Mouse (Mus musculus) 416B (cell line): ENCODE measurements at regions not wholly inside any gene's neighbourhood (a gene's known extent, or its start where the extent isn't known, plus 50 kb on each side); places are given as distances from the start of the nearest gene placed in this dataset.

Source experiments
- DNase-seq: peaks from one replicate; pipeline ENCODE4 v3.0.0; 2011; ENCODE audit warnings: low read depth

DNA sequence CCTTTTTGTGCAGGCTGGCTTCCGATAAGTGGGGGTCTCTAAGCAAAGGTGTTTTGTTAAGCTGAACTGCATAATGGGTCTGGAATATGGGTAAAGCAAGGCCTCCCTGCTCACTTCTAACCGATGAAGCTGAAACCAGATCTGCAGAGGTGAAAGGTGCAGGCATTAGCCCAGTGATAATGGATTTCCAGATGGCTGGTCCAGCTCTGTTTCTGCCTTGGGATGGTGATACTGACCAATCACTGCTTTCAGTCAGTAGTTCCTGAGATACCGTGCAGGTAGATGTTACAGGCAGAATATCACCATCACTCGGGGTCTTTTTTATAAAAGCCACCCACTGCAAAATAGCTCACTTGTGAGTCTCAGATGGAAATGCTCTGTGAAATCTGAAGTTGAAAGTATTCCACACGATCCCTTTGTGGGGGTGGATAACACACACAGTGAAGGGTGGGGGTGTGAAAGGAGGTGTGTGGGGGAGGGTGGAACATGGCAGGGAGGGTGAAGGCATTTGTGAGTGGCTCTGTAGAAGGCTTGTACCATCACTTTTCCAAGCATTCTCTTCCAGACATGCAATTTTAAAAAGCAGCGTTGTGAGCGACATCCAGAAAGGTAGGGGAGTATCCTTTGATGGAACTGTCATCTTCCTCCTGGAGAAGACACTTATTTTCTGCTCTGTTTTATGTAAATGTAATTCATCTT lies 154.0 kb downstream of the Enc1 start:
- no peak for DNase-seq

DNA sequence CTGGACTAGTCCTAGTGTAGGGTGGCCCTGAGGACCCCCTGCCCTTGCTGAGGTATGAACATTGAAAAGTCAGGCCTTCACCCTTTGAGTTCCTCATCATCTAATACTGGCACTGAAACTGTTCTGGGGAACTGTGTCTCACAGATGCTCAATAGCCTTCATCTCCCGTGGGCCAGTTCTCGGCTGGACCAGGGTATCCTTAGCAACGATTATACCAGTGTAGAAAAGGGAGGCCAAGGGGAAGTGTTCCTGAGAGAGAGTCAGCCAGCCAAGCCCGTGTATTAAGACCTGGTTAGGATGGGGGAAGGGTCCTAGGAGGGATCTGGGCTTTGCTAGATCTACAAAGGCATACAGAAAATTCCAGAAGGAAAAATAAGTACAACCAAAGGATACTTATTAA lies 153.2 kb downstream of the Enc1 start:
- no peak for DNase-seq

DNA sequence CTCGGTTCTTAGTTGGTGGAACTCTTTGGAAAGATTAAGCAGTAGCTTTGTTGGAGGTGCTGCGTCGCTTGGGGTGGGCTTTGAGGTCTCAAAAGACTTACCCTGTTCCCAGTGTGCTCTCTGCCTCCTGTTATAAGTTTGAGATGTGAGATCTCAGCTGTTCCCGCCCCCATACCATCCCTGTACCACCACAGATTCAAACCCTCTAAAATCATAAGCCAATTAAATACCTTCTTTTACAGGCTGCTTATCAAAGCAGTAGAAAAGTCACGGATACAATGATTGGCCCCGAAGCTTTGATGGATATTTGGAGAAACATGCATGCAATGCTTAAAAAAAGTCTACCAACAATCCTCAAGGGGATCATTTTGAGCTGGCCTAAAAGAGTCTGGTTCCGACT lies 152.6 kb downstream of the Enc1 start:
- DNase-seq, result no peak

DNA sequence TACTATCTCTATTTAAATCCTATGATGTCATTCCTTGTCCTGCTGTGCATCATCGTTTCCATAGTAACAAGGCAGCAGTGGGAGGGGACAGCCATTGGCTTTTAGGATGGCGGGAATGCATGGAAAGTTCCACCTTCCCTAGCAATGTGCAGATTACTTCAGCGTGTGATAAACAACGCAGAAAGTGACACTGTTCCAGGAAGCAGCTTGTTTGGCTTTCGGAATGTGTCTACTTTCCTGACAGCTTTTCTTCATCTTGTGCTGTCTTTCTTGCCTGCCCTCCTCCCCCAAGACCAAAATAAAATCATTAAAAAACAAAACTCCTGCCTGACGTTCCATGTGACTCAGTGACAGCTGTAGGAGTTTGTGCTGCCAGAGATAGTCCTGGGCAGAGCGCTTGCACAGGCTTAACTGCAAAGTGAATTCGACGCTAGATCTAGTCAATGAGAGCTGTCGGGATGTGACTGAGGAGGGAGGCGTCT lies 149.6 kb downstream of the Enc1 start:
- DNase-seq, result no peak

DNA sequence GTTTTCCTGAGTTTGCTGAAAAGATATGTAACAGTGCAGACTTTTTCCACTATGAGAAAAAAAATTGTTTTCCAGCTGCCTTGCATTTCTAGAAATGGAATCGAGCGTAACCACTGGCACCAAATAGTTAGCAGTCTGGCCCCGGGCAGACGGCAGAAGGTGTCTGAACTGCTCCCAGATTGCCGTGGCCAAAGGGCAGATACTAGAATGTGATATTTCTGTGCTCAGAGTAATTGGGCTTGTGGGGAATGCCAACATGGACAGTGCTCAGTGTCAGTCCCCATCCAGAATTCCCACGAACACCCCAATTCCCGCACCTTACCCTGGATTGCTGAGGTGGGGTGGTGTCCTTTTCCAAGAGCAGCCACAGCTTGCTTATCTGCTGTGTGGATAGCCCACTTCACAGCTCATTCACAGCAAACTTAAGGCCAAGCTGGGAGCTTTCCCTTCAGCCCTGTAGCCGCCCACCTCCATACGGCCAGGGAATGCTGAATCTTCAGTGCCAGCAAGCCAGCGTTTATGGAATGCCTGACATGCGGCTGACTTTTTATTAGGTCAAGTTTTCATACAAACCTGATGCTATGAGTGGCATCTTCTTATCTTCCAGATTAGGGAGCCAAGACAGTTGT lies 148.1 kb downstream of the Enc1 start:
- DNase-seq, result no peak

DNA sequence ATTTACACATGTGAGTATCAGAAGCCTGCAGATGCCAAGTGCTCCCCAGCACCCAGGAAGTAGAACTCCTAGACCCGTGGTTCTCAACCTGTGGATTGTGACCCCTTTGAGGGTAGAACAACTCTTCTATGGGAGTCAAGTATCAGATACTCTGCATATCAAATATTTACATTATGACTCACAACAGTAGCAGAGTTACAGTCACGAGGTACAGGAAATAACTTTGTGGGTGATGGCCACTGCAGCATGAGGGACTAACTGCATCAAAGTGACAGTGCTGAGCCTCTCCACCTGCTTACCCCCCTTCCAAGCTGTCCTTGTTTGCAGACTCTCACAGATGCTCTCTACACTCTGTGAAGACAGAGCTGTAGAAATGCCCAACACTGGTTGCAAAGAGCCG lies 145.6 kb downstream of the Enc1 start:
- DNase-seq, result peak; percentile 65

DNA sequence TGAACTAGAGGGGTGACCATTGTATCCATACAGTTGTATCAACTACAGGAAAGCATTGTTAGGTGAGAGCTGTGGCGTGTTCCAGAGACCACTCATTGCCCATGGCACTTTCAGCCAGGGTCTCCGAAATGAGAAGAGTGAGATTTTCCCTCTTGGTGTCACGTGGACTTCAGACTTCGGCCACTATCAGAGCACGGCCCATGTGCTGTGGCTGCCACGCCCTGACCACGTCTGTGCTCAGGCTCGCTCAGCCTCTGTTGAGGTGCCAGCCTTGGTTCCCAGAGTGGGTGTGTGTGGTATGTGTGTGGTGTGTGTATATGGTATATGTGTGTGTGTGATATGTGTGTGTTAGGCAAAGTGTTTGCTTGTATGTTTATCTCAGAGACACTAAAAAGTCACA lies 144.6 kb downstream of the Enc1 start:
- DNase-seq, result no peak

DNA sequence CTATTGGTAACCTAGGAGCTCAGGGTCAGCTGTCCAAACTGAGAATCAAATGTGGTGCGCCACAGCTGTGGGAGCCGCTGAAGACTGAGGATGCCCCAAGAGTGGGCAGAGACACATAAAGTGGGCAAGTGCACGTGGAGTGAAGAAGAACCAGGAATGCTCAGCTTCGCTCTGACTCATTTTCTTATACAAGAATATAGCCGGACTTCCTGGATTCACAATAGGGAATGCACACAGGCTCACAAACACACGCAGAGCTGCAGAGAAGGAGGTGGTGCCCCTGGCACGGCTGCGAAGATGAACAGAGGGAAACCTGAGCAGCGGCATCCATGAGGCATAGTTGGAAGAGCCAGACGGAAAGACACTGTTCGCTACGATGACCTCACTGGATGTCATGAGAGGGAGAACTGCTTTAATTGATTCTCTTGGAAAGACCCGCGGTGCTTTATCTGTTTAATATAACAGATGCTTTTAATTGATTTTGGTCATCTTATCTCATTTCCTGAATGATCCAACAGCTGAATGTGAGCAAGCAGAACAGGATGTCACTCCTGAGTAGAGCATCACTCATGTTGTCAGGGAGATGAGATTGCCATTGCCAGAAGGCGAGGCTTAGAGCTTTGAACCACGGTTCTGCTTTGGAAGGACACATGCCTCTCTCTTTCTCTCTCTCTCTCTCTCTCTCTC lies 143.3 kb downstream of the Enc1 start:
- DNase-seq, result no peak

DNA sequence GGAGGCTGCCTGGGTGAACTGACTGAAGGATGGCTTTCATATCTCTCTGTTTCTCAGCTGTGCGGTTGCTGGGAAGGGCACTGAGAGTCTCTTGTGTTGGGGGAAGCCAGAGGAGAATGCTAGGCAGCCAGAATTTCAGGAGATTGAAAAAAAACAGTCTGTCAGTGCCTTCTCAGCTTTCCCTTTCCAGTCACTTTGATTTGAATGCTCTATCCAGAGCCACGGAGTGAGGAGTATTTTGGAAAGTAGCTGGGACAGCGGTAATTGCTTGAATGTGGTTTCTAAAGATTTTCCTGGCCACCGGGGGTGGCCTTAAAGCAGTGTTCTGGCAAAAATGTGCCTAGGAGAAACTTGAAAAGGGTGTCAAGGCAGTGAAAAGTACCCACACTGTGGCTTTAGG lies 142.4 kb downstream of the Enc1 start:
- DNase-seq, result no peak

DNA sequence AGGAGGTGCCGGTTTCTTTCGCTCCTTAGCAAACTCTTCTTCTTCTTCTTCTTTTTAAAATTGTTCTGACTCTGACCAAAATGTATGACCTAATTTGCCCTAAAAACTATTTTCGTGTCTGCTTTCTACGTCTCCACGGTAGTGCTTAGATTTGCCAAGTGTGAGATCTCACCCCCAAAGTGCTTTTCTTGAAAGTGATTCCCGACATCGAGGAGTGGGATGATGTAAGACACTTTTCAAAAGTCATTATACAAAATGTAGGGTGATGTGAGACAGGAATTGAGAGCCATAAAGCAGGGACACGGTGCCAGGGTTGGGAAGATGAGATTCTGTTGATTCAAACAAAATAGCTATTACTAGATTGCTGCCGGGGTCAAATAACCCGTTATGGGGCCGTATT lies 139.5 kb downstream of the Enc1 start:
- DNase-seq, result no peak

DNA sequence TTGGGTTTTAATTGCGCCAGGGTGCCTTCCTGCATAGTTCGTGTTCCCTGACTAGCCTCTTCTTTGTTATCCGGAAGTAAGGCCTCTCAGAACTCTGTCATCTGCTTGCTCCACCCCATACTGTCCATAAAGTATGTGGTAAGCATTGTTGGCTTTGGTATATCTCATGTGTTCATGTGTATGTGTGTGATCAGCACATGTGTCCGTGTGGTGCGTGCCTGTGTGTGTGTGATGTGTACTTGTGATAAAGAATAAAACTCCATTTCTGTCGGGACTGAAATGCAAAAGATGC lies 135.3 kb downstream of the Enc1 start:
- peak; percentile 31 for DNase-seq

DNA sequence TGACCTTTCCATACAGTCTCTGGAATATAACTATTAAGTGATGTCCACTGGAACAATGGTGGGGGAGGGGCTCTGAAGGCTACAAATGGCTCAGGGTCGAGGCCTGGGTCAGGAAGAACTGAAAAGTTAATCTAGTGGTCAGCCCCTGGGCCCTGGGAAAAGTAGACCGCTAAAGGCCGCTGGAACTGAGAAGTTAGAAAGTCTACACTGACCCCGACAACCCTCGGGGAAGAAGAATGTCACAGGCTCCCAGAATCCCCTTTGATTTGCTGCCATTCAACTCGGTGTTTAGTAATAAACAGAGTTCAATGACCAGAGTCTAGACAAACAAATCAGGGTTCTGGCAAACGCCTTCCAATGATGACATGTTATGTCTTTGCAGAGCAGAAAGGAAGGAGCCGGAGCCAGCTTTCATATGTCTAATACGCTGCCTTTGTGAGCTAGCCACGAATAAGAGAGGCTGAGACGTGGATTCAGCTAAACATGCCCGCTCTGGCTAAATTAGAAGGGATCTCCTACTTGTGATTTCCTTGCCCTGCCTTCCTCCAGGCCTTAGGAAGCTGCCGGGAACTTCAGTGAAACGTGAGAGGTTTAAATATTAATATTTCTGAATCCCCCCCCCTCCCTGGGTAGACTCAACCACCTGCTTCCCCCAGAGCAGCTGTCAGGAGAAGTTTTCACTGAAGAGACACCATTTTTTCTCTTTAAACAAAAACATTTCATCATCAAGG lies 134.8 kb downstream of the Enc1 start:
- DNase-seq, result no peak

DNA sequence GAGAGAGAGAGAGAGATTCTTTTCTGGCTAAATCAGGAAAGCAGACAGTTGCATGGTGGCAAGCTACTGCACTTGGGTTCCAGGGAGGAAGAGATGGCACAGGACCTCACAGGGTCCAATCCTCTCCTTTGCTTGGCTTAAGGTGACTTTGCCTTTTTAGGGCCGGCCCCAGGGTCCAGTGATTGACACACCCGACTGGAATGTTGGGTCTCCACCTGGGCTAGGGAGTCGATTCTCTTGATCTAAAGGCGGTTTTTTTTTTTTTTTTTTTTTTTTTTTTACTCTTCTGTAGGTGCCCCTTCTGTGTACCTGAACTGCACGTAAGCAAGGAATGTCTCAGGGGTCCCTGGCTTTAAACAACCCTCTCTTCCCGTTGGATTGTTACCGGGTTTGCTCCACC lies 131.4 kb downstream of the Enc1 start:
- no peak for DNase-seq

DNA sequence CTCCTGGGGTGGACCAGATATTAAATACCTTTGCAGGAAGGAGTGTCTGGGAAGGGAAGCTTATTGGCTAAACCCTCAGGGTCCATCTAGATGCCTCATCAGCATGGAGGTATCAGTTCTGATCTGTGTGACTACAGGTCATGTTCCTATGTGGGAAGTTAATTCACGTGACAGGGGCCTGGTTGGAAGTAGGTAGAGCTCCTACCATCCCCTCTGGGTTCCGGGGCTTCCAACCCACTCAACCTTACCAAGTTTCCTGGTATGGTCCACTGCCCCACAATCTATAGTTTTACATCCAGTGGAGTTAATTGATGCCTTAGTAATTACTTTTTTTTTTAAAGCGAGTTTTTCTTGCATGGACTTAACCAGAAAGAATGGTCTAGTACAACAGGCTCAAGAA lies 130.3 kb downstream of the Enc1 start:
- DNase-seq, result no peak

DNA sequence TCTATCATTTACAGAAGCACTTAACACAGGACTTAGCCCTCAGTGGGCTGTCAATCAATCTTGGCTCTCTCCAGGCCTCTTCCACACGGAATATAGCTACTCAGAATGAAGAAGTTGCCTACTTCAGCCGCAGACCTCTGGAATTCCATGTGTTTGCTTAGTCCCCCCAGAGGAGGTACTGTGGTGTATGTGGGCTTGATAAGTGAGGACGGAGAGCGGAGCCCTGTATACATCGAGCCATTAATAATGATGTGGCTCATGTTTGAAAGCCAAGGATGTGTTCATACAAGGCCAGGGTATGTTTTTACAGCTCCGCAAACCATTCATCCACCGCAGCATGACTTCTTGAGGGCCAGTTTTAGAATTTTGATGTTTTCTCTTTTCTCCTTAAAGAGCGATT lies 125.8 kb downstream of the Enc1 start:
- no peak for DNase-seq

DNA sequence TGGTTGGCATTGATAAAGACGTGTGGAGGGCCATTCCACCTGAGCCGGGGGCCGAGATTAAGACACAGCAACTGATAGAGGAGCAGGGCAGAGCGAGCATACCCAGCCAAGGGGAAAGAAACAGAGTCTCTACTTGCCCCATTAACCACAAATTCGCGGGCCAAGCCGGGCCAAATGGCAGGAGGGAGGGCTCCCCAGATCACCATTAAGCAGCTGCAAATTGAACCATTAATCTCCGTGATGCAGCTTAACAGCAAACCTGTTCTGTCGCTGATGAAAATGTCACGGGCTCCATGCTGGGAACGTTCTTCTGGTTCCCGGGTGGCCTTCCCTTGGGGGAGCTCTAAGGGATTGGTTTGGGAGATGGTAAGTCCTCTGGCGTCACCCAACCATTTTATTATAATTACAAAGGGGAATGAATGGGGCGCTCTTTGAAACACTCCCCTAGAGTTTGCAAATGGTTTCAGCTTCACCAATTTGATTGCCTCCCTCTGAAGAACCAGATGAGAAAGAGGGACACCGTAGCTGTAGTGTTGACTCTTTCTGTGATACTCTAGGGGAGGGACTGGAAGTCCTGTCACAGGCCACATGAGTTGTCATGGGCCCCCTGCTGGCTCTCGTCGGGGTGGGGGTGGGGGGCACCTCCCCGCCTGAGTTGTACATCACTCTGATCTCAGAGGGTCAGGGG lies 124.8 kb downstream of the Enc1 start:
- DNase-seq, result no peak

DNA sequence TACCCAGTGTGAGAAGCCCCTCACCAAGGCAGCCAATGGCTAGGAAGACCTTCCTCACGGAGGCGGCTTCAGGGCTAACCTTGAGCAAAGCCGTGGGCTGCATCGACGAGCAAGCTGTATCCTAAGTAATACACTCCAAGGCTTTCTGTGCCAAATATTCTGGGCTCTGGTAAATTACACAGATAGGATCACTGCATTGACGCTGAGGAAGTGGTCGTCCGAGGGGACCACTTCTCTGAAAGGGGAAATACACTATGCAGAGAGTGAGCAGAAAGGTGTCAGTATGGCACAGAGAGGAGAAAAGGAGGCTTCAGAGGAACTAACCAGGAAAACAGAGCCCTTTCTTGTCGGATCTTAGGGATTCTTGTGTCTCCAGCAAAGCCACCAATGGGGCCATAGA lies 124.1 kb downstream of the Enc1 start:
- no peak for DNase-seq

DNA sequence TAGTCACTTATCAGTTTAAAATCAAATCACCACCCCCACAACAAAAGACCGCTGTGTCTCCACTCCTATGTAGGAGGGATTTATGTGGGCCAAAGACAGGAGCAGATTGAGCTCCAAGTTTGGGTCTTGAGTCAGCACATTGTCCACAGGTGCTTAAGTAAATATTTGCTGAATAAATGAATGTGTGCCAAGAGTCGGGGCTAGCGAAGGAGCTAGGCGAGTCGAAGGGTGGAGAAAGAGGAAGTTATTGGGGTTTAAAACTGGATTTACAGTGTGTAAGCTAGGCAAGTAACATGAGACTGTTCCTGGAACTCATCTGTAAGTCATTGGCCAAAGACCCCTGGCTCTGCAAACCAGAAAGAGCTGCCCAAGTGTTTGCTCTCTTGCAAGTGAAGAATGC lies 122.9 kb downstream of the Enc1 start:
- DNase-seq, result peak; percentile 37

DNA sequence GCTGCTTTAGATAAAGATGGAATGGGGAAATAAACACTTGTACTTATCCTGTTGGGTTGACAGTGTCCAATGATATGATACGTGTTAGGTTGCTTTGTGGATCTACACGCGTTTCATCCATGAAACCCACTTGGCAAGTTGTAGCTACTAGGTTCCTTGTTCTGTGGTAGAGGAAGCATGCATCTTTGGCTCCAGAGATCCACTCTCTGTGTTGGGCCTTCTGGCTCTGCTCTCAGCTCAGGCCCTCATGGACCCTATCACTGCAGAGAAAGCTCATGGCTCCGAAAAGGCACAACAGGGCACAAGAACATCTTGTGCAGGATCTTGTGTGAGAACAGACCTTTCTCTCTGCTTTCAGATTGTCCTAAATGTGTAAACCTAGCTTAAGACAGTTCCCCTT lies 122.3 kb downstream of the Enc1 start:
- no peak for DNase-seq

DNA sequence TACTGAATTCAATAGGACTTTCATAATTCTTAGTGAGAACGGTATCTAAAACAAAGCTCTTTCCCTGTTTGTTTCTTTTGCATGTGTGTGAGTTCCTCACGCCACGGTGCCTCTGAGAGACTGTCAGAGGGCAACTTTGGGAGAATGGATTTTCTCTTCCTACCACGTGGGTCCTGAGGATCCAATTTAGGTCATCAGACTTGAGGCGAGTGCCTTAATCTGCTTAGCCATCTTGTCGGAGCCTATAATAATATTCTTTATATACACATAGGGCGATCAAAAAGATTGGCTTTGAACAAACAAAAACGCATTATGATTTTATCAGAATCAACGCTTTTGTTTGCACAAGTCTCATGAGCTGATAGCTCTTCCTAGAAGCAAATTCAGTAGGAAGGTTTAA lies 119.6 kb downstream of the Enc1 start:
- no peak for DNase-seq

DNA sequence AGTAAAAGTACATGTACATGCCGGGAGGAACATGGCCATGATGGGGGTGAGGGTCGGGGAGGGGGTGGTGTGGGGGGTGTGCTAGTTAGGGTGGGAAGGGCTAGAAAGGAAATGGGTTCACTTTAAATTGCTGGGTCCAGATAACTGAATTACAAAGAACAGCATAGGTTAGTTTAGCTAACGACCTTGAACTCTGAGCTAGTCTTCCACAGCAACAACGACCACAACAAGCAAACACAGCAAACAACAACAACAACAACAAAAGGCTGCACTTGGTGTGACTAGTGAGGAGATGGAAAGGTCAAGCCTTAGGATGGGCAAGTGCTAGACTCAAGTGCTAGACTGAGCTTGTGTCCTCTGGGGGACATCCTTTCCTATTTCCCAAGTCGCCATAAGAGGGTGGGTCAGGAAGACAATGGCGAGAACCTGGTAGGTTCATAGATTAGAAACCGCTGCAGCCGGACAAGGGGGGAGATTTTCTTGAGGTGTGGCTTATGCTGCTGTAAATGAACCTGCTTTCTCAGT lies 117.9 kb downstream of the Enc1 start:
- DNase-seq, result no peak

DNA sequence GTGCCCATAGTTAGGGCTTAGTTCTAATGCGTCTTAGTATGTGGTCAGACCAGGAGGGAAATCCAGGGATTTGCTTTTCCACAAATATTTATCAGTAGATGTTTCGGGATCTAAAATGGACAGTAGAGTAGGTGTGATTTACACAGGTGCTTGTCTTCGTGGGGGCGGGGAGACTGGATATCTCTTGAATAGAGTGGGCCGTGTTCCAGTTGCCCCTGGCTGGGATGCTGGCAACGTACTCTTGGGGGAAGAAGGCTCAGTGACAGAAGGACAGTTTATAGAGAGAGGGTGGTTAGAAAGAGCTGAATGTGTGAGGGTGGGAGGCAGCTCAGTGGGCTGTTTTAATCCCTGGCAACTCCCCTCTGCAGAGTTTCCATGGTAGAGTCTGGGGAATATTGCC lies 117.4 kb downstream of the Enc1 start:
- no peak for DNase-seq
